Mouse (Mus musculus): ENCODE results near the gene Clns1a.

Clns1a gene

DNA sequence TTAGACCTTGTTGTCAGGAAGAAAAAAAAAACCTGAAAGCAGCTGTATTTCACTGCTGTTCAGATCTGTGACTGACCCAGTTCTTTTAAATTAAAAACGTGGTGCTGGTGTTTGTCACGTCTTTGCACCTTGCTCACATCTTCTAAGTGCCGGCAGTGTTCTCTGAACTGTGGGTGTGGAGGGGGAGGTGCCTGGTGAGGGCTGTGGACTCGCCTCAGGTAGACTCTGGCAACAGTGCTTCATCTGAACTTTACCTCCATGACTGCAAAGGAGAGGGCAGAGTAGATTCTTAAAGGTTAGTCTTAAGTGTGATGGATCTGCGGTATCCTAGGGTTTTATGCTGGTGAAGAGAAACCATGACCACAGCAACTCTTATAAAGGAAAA is 69.5 kb downstream of the Clns1a start:
- DNase-seq (ENCODE audit: low spot score), result no peak

DNA sequence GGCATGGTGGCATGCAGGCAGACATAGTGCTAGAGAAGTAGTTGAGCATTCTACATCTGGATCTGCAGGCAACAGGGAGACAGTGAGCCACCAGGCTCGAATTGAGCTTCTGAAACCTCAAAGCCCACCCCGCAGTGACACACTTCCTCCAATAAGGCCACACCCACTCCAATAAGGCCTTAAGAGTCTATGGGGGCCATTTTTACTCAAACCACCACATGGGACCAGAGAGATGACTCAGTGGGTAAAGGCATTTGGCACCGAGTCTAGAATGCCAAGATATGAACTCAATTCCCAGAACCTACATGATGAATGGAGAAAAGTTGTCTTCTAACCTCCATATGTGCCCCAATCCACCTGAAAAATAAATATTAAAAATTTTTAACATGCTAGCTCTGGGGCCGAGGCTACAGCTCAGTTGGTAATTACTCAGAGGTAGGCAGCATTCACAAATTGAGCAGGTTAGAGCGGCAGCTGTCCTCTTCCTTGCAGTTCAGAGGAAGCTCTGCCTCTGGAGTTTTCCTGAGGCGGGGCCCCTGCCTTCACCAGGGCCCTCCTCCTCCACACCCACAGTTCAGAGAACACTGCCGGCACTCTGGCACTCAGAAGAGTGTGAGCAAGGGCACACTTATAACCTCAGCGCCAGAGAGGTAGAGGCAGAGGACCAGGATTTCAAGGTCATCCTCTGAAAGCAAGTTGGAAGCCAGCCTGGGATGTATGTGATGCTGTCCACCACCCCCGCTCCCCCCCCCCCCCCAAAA is 70.2 kb downstream of the Clns1a start:
- DNase-seq (ENCODE audit: low spot score), result no peak

DNA sequence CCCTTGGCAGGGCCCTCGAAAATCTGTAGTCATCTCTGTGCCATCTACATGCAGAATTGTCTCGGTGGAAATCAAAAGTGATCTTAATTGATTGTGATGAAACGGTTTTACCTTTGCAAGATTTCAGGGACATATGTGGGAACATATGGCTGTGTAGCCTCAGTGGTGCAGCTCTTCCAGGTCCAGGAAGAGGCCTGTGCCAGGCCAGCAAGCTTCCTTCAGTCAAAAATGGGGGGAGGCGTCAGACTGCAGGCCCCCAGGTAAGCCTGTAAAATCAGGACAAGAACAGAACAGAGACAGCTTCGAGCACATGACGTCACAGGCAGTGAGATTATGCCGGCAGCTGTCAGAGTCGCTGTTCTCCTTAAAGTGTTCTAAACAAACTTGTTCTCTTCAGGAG is 71.4 kb downstream of the Clns1a start:
- DNase-seq (ENCODE audit: low spot score), result no peak

DNA sequence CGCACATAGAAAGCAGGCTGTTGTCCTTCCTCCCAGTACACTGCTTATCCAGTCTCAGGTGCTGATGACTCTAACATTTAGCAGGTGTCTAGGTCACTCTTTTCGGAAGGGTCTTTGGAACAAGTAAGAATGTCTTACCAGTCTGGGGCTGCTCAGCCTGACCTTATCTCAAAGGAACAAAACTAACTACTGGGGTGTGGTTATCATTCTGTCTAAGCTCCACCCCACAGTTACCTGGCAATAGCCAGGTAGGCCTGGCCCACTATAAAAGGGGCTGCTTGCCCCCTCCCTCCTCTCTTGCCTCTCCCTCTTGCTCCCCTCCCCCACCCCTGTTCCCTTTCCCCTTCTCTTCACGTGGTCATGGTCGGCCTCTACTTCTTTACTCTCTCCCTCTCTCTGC is 72.6 kb downstream of the Clns1a start:
- DNase-seq (ENCODE audit: low spot score), result no peak

All from MN1 (cell line).